Mouse (Mus musculus) B cell, adult 62 days (primary cell): ENCODE results near the gene Nipal1. TPM values are rescaled to one million over a fixed set of nuclear protein-coding genes. Genes with fewer than 3 reads are reported as not detected.

Experiments used
- total RNA-seq: library from RNA; stranded (reverse); gene quantifications from 4 replicates; pipeline ENCODE4 v1.2.4, GENCODE M21; 2023

Nipal1 gene
- total RNA-seq, result not detected in 4 replicates

DNA sequence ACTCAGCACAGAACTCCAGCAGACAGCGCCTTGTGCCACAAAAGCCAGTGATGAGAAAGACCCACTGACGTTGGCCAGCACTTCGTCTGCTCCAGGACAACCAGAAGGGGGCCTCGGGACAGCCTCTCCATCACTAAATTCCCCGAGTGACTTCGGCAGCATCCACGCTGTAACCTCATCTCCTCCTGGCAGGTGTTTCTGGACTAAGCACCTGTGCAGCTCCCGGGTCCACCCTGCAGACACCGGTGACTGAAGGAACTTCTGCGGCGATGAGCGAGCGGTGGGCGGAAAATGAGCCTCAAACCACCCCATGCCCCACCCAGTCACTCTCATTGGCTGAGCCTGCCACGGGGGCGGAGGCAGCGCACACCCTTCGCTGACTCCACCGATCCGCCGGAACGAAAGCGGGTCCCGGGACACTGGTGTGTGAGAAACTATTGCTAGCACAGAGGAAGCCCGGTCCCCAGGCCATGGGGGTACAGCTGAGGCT is at the start of gene Nipal1:
TSS of gene Nipal1 (plus strand) at position 378 of the 490 bp plus-strand sequence.

DNA sequence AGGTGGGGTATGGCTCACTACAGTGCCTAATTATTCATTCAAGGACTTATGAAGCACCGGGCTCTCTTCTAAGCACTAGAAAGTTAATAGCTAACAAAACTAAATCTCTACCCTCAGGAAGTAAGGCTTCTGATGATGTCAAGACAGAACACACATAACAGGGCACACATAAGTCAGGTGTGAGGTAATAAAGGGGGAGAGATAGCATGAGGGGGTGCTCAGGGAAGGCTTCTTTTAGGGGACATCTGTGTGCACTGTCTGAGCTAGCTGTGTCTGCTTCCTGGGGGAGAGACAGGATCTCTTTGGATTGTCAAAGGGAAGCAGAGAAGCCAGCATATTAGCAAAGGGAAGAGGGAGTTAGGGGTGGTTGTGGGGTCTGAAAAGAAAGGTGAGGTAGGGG is 3.4 kb upstream of the Nipal1 start, which contains the start of gene Cnga1:
TSS of gene Cnga1 (minus strand) at position 101 of the 400 bp plus-strand sequence.

Other genes starting within 250 kb of the Nipal1 start
- gene Corin, start 143.3 kb upstream of the Nipal1 start, total RNA-seq, result not detected in 4 replicates
- 9.1 to 15.5 TPM (median 10.9 TPM) in 4 replicates for gene Nfxl1, start 88.1 kb upstream of the Nipal1 start, total RNA-seq
- not detected in 4 replicates for gene Zar1, start 66.5 kb upstream of the Nipal1 start, total RNA-seq
- gene Gm5868, start 60.2 kb upstream of the Nipal1 start, total RNA-seq, result not detected in 4 replicates
- gene Cnga1, start 3.5 kb upstream of the Nipal1 start, total RNA-seq, result not detected in 4 replicates
- 3.3 to 5.1 TPM (median 4.5 TPM) in 4 replicates for gene Txk, start 105.0 kb downstream of the Nipal1 start, total RNA-seq
- gene Tec, start 220.7 kb downstream of the Nipal1 start, total RNA-seq, result 114 to 129 TPM (median 123 TPM) in 4 replicates